Mouse (Mus musculus) CH12.LX (cell line): Measurements from ENCODE around the gene C5ar1. TPM values are rescaled to one million over a fixed set of nuclear protein-coding genes. Genes with fewer than 3 reads are reported as not detected.
A peak's percentile ranks its signal among the peaks of the same experiment; 100 is the strongest.

Source experiments
- DNase-seq: peaks from one replicate; pipeline ENCODE4 v3.0.0-alpha.2; 2013; ENCODE audit errors: extremely low read depth
- H3K27ac ChIP-seq: 2 replicates; pipeline ENCODE4 v1.5.1; 2012; ENCODE audit warnings: low read depth, mild to moderate bottlenecking, control low read depth, moderate library complexity; ENCODE audit not compliant: insufficient read depth
- H3K27me3 ChIP-seq: replicated peaks from 2 replicates; pipeline ENCODE3; 2012; ENCODE audit warnings: inconsistent platforms
- H3K36me3 ChIP-seq, 2 experiments: replicated peaks in 1 of 2; 2 replicates each; pipeline versions ENCODE3 to v1.6.1; 2012; ENCODE audit warnings: inconsistent platforms in 1 of 2, low read length in 1 of 2, mild to moderate bottlenecking in 1 of 2, mixed read lengths in 1 of 2, moderate library complexity in 1 of 2; ENCODE audit not compliant: control insufficient read depth in 1 of 2, insufficient read depth in 1 of 2
- H3K4me1 ChIP-seq, 2 experiments: 2 replicates each; pipeline ENCODE4 v1.6.1; 2012; ENCODE audit warnings: inconsistent platforms in 1 of 2, moderate library complexity in 1 of 2; ENCODE audit not compliant: insufficient read depth in 2 of 2, control insufficient read depth in 1 of 2
- H3K4me2 ChIP-seq: 2 replicates; pipeline ENCODE4 v1.6.1; 2012; ENCODE audit warnings: low read depth, mild to moderate bottlenecking, control low read depth; ENCODE audit not compliant: poor library complexity, insufficient read depth, severe bottlenecking
- H3K4me3 ChIP-seq, 3 experiments: fragments of 150-350 bp in 1 of 3; sonication (generic) in 1 of 3; replicated peaks in 1 of 3; 2 replicates each; pipeline versions ENCODE3 to v1.5.1; 2011 to 2012; ENCODE audit warnings: low read depth in 2 of 3, low read length in 2 of 3, mild to moderate bottlenecking in 2 of 3, moderate library complexity in 2 of 3, control low read depth in 1 of 3, improper control_type of control experiment in 1 of 3, inconsistent platforms in 1 of 3, mixed read lengths in 1 of 3; ENCODE audit not compliant: poor library complexity in 1 of 3
- H3K79me2 ChIP-seq: replicated peaks from 2 replicates; pipeline ENCODE4 v1.6.1; 2012; ENCODE audit warnings: mild to moderate bottlenecking, moderate library complexity; ENCODE audit not compliant: control insufficient read depth, poor library complexity, insufficient read depth, severe bottlenecking; ENCODE audit errors: extremely low read depth
- H3K9ac ChIP-seq: 2 replicates; pipeline ENCODE4 v1.6.1; 2012; ENCODE audit warnings: low read depth, mild to moderate bottlenecking, control low read depth, moderate library complexity; ENCODE audit not compliant: insufficient read depth
- H3K9me3 ChIP-seq: replicated peaks from 2 replicates; pipeline ENCODE3; 2012; ENCODE audit warnings: low read length, inconsistent platforms, mixed read lengths
- CTCF ChIP-seq, 2 experiments: IDR thresholded peaks in 1 of 2; conservative IDR thresholded peaks in 1 of 2; 2 replicates each; pipeline ENCODE4 v1.5.1; 2011 to 2012; ENCODE audit warnings: low read depth in 2 of 2, low read length in 2 of 2, improper control_type of control experiment in 1 of 2, inconsistent platforms in 1 of 2, mild to moderate bottlenecking in 1 of 2, moderate library complexity in 1 of 2
- GABPA ChIP-seq: IDR thresholded peaks from 2 replicates; pipeline ENCODE4 v1.6.1; 2012; ENCODE audit warnings: low read depth, low read length, improper control_type of control experiment, inconsistent platforms; ENCODE audit not compliant: insufficient replicate concordance
- JUND ChIP-seq: conservative IDR thresholded peaks from 2 replicates; pipeline ENCODE4 v1.6.1; 2011; ENCODE audit warnings: low read depth, low read length, improper control_type of control experiment
- MAZ ChIP-seq: IDR thresholded peaks from 2 replicates; pipeline ENCODE4 v1.6.1; 2012; ENCODE audit warnings: low read depth, mild to moderate bottlenecking, inconsistent platforms, low read length, improper control_type of control experiment, moderate library complexity
- MEF2A ChIP-seq: IDR thresholded peaks from 2 replicates; pipeline ENCODE4 v1.6.1; 2014; ENCODE audit warnings: low read depth, mild to moderate bottlenecking, inconsistent platforms, low read length, improper control_type of control experiment, borderline replicate concordance
- NELFE ChIP-seq: IDR thresholded peaks from 2 replicates; pipeline ENCODE4 v1.6.1; 2011; ENCODE audit warnings: low read depth, low read length, improper control_type of control experiment
- NRF1 ChIP-seq: IDR thresholded peaks from 2 replicates; pipeline ENCODE4 v1.6.1; 2014; ENCODE audit warnings: low read depth, mild to moderate bottlenecking, inconsistent platforms, low read length, improper control_type of control experiment, moderate library complexity
- POLR2AphosphoS2 ChIP-seq: IDR thresholded peaks from 2 replicates; pipeline ENCODE4 v1.6.1; 2011; ENCODE audit warnings: low read depth, low read length, improper control_type of control experiment
- TBP ChIP-seq: conservative IDR thresholded peaks from 2 replicates; pipeline ENCODE4 v1.6.1; 2011; ENCODE audit warnings: low read depth, low read length, improper control_type of control experiment
- TCF12 ChIP-seq: IDR thresholded peaks from 2 replicates; pipeline ENCODE4 v1.6.1; 2014; ENCODE audit warnings: low read depth, mild to moderate bottlenecking, inconsistent platforms, low read length, improper control_type of control experiment
- USF1 ChIP-seq: IDR thresholded peaks from 2 replicates; pipeline ENCODE4 v1.6.1; 2014; ENCODE audit warnings: low read depth, mild to moderate bottlenecking, inconsistent platforms, low read length, improper control_type of control experiment
- ZKSCAN1 ChIP-seq: IDR thresholded peaks from 2 replicates; pipeline ENCODE4 v1.6.1; 2012; ENCODE audit warnings: low read depth, inconsistent platforms, low read length, improper control_type of control experiment, borderline replicate concordance
- ZMIZ1 ChIP-seq: IDR thresholded peaks from 2 replicates; pipeline ENCODE4 v1.6.1; 2012; ENCODE audit warnings: low read depth, mild to moderate bottlenecking, inconsistent platforms, low read length, improper control_type of control experiment
- ZNF384 ChIP-seq: IDR thresholded peaks from 2 replicates; pipeline ENCODE4 v1.6.1; 2012; ENCODE audit warnings: low read depth, low read length, improper control_type of control experiment, inconsistent platforms
- dilution Hi-C: fragments of 300-500 bp; cut with MboI; formaldehyde crosslinking; loops from 2 replicates; pipeline ENCODE4 v1.14.3; 2020; ENCODE audit warnings: low sequenced_read_pairs; ENCODE audit not compliant: extremely low pct_unique_long_range_greater_than_20kb, extremely low pct_ligation_motif_present
- in situ Hi-C: fragments of 300-500 bp; cut with MboI; formaldehyde crosslinking; loops from 3 replicates; pipeline ENCODE4 v1.14.3; 2019; ENCODE audit warnings: low sequenced_read_pairs, low pct_ligation_motif_present, low pct_unique_long_range_greater_than_20kb, mixed read lengths
- polyA plus RNA-seq: library from polyadenylated mRNA; unstranded; fragments of >175 nt; gene quantifications from 2 replicates; pipeline ENCODE4 v1.2.1, GENCODE M21; 2012; ENCODE audit warnings: low read depth; ENCODE audit not compliant: insufficient read length
- total RNA-seq, 2 experiments: library from RNA; depleted of rRNA; stranded (reverse); fragments of 300-350 nt in 1 of 2; fragments of >200 nt in 1 of 2; gene quantifications; 2 replicates each; pipeline ENCODE4 v1.2.3; 2012 to 2014

The C5ar1 gene
- total and polyA plus RNA-seq, 3 experiments, result not detected

DNA sequence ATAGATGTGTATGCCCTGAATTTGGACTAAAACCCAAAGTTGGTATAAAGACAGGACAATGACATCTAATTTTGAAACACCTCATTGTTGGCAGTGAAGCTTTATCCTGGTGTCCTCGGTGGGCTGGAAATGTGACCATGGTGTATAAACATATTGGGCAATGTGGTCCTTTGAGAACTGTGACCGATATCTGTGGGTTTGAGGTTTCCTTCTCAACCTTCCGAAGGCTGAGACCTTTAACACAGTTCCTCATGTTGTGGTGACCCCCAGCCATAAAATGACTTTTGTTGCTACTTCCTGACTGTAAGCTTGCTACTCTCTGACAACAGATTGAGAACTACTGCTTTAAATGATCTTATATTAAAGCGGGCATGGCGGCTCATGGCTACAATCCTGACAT, 8.7 kb downstream of the C5ar1 start:
- in situ Hi-C loops, result loop anchor here (10.0 to 25.0 kb wide), 2 partner anchors 56 to 188 kb away; partner anchors contain the start of gene Zfp541
- Histone ChIP-seq H3K9me3 (no peaks in the 10 kb centered on the region), H3K9ac (no peak overlapping the region), H3K27ac (no peak overlapping the region), H3K4me1 (peaks cover 5 to 22% of the 10 kb centered on the region in 2 experiments), H3K36me3 (no peaks in the 10 kb centered on the region), H3K4me2 (0 out of 2 replicates have a peak overlapping the region, but pooled peaks have one; percentile 23), H3K4me3 (no peak overlapping the region), H3K27me3 (no peaks in the 10 kb centered on the region), H3K79me2 (no peaks in the 10 kb centered on the region)
- dilution Hi-C loops, result no loop called here
- DNase-seq, result no peak
- no peak for TF ChIP-seq NELFE
- TF ChIP-seq JUND, result no peak
- TF ChIP-seq GABPA, result no peak
- TF ChIP-seq ZMIZ1, result no peak

DNA sequence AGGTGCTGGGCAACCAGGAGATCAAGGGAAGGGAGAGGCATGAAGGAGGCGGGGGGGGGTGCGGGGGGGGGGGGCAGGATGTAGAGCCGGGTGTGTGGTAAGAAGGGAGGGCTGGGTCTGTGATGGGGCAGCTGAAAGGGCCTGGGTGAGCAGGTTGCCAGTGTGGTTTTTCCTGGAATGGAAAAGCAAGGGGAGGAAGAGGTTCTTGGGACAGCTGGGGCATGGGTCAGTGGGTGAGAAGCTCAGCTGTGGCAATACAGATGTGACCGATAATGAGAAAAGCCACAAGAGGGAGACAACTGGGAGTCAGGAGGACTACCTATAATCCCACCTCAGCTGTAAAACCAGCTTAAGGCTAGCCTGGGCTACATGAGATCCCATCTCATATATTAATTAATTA, 13.4 kb downstream of the C5ar1 start:
- dilution Hi-C loops (no loop called here), in situ Hi-C loops (no loop called here)
- no peak for DNase-seq
- Histone ChIP-seq H3K9me3 (no peaks in the 10 kb centered on the region), H3K36me3 (no peaks in the 10 kb centered on the region), H3K79me2 (no peaks in the 10 kb centered on the region), H3K9ac (no peak overlapping the region), H3K27ac (no peak overlapping the region), H3K27me3 (no peaks in the 10 kb centered on the region), H3K4me3 (no peak overlapping the region), H3K4me2 (no peak overlapping the region), H3K4me1 (peaks cover 5 to 15% of the 10 kb centered on the region in 2 experiments; a peak in 3 of 4 replicates)
- no peak for TF ChIP-seq MEF2A
- 0 out of 4 replicates have a peak, but pooled peaks of 1 of the 2 experiments have one; percentile 17 for TF ChIP-seq CTCF (conservative IDR thresholded peaks at IDR 0.05 in 1 of 2, IDR thresholded peaks at IDR 0.05 in 1 of 2; ENCODE audit: low read depth in 2 of 2, low read length in 2 of 2)

DNA sequence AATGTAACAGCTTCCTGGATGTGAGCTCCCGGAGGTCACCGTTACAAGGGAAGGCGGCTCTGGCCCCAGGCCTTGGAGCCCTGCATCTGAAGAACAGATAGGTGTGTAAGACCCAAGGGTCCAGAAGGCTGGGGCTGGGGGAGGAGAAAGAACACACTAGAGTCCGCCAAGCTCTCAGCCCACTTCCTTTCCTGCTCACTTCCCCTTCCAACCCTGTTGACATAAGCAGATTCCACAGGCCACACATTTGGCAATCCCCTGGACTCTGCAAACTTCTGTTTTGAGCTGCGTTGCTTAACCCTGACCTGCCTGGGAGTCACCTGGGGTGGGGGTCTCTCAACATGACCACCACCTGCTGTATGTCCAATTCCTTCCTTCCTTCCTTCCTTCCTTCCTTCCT, 15.3 kb downstream of the C5ar1 start, which contains the start of gene C5ar2:
Gene C5ar2, minus strand, starts transcription at position 88 of the 400 bp plus-strand sequence.
- no peaks in the 10 kb centered on the region for H3K27me3 ChIP-seq
- H3K4me1 ChIP-seq, result peaks cover 8 to 27% of the 10 kb centered on the region in 2 experiments
- H3K4me2 ChIP-seq, result no peak within 1 kb of the TSS
- DNase-seq, result no peak
- H3K9ac ChIP-seq, result no peak within 1 kb of the TSS
- no peaks in the 10 kb centered on the region for H3K36me3 ChIP-seq
- H3K27ac ChIP-seq, result no peak within 1 kb of the TSS
- H3K4me3 ChIP-seq, result no peak within 1 kb of the TSS
- in situ Hi-C loops, result no loop called here
- no peaks in the 10 kb centered on the region for H3K9me3 ChIP-seq
- TF ChIP-seq ZKSCAN1 (no peak), CTCF (conservative IDR thresholded peaks at IDR 0.05 in 1 of 2, IDR thresholded peaks at IDR 0.05 in 1 of 2; ENCODE audit: low read depth in 2 of 2, low read length in 2 of 2) (no peak), TBP (no peak), GABPA (no peak), TCF12 (no peak), MAZ (no peak), USF1 (no peak), ZNF384 (no peak), NRF1 (no peak), POLR2AphosphoS2 (no peak), JUND (no peak)
- H3K79me2 ChIP-seq, result no peaks in the 10 kb centered on the region
- dilution Hi-C loops, result no loop called here
